Mouse (Mus musculus): Measurements from ENCODE around the gene Hdac10.

The Hdac10 gene

GRCm38 (mm10) chr15:89148496-89149270 lies 20.2 kb upstream of the Hdac10 start:
- in situ Hi-C loops (cut with MboI, MseI), result no loop called here

- in situ Hi-C loops (cut with MboI, MseI), result no loop called here
Observed at GRCm38 (mm10) chr15:89147895-89148294, 19.4 kb upstream of the Hdac10 start.

- in situ Hi-C loops (cut with MboI, MseI), result no loop called here
Observed at GRCm38 (mm10) chr15:89147456-89147855, 19.0 kb upstream of the Hdac10 start.

GRCm38 (mm10) chr15:89147024-89147423 lies 18.5 kb upstream of the Hdac10 start:
- in situ Hi-C loops (cut with MboI, MseI), result no loop called here

GRCm38 (mm10) chr15:89146537-89146936 lies 18.0 kb upstream of the Hdac10 start:
- in situ Hi-C loops (cut with MboI, MseI), result no loop called here

- in situ Hi-C loops (cut with MboI, MseI), result no loop called here
Observed at GRCm38 (mm10) chr15:89145813-89146350, 17.4 kb upstream of the Hdac10 start.

GRCm38 (mm10) chr15:89144965-89145364 lies 16.5 kb upstream of the Hdac10 start:
- in situ Hi-C loops (cut with MboI, MseI), result no loop called here

- in situ Hi-C loops (cut with MboI, MseI), result no loop called here
Observed at GRCm38 (mm10) chr15:89143134-89143533, 14.6 kb upstream of the Hdac10 start.

GRCm38 (mm10) chr15:89141905-89142304 lies 13.4 kb upstream of the Hdac10 start:
- in situ Hi-C loops (cut with MboI, MseI), result no loop called here

GRCm38 (mm10) chr15:89141443-89141842 lies 12.9 kb upstream of the Hdac10 start:
- in situ Hi-C loops (cut with MboI, MseI), result no loop called here

GRCm38 (mm10) chr15:89140659-89141252 lies 12.3 kb upstream of the Hdac10 start, which contains the start of gene Mapk12:
Mapk12 (minus strand) TSS chr15:89140703.
- in situ Hi-C loops (cut with MboI, MseI), result no loop called here

- in situ Hi-C loops (cut with MboI, MseI), result no loop called here
Observed at GRCm38 (mm10) chr15:89140048-89140658, 11.7 kb upstream of the Hdac10 start.

GRCm38 (mm10) chr15:89138531-89138930 lies 10.0 kb upstream of the Hdac10 start:
- in situ Hi-C loops (cut with MboI, MseI), result loop anchor here (10.0 kb wide), 1 partner anchor 664 kb away; no protein-coding TSS in a partner anchor

GRCm38 (mm10) chr15:89138046-89138405 lies 9.5 kb upstream of the Hdac10 start:
- in situ Hi-C loops (cut with MboI, MseI), result loop anchor here (10.0 kb wide), 1 partner anchor 663 kb away; no protein-coding TSS in a partner anchor

- in situ Hi-C loops (cut with MboI, MseI), result loop anchor here (10.0 kb wide), 1 partner anchor 663 kb away; no protein-coding TSS in a partner anchor
Observed at GRCm38 (mm10) chr15:89137378-89138045, 9.0 kb upstream of the Hdac10 start.

GRCm38 (mm10) chr15:89136461-89137155 lies 8.1 kb upstream of the Hdac10 start:
- in situ Hi-C loops (cut with MboI, MseI), result loop anchor here (10.0 kb wide), 1 partner anchor 662 kb away; no protein-coding TSS in a partner anchor

GRCm38 (mm10) chr15:89131316-89131715 lies 2.8 kb upstream of the Hdac10 start:
- in situ Hi-C loops (cut with MboI, MseI), result loop anchor here (10.0 kb wide), 1 partner anchor 657 kb away; no protein-coding TSS in a partner anchor

- in situ Hi-C loops (cut with MboI, MseI), result loop anchor here (10.0 kb wide), 1 partner anchor 655 kb away; no protein-coding TSS in a partner anchor
Observed at GRCm38 (mm10) chr15:89130245-89130644, 1.7 kb upstream of the Hdac10 start.

GRCm38 (mm10) chr15:89127364-89127940 lies 1.0 kb downstream of the Hdac10 start:
- in situ Hi-C loops (cut with MboI, MseI), result no loop called here

GRCm38 (mm10) chr15:89126622-89127021 lies 1.9 kb downstream of the Hdac10 start:
- in situ Hi-C loops (cut with MboI, MseI), result no loop called here

All from T-helper 1 cell (primary cell).